Mouse (Mus musculus) heart, embryonic 10.5 days (tissue): ENCODE measurements at regions not wholly inside any gene's neighbourhood (a gene's known extent, or its start where the extent isn't known, plus 50 kb on each side); places are given as distances from the start of the nearest gene placed in this dataset.
"Not testable (repeated sequence)": the region's sequence is repeated elsewhere in the genome, so short reads cannot be mapped to it uniquely, and the experiment has no call there.

Experiments
- DNase-seq: peaks from one replicate; pipeline ENCODE4 v3.0.0-alpha.2; 2017; ENCODE audit warnings: low spot score
- H3K27ac ChIP-seq: fragments of 300-500 bp; sonication (generic); 2 replicates; pipeline ENCODE4 v1.5.1; 2016; ENCODE audit warnings: mild to moderate bottlenecking
- H3K27me3 ChIP-seq: fragments of 300-500 bp; sonication (generic); 2 replicates; pipeline ENCODE4 v1.6.1; 2016; ENCODE audit warnings: mild to moderate bottlenecking; ENCODE audit not compliant: poor library complexity, insufficient read depth, severe bottlenecking
- H3K36me3 ChIP-seq: fragments of 300-500 bp; sonication (generic); 2 replicates; pipeline ENCODE4 v1.6.1; 2016; ENCODE audit warnings: mild to moderate bottlenecking, moderate library complexity
- H3K4me1 ChIP-seq: fragments of 300-500 bp; sonication (generic); 2 replicates; pipeline ENCODE4 v1.6.1; 2016; ENCODE audit warnings: mild to moderate bottlenecking
- H3K4me3 ChIP-seq: fragments of 300-500 bp; sonication (generic); 2 replicates; pipeline ENCODE4 v1.5.1; 2016; ENCODE audit warnings: mild to moderate bottlenecking, moderate library complexity
- H3K9me3 ChIP-seq: fragments of 300-500 bp; sonication (generic); 2 replicates; pipeline ENCODE4 v1.6.1; 2016; ENCODE audit warnings: mild to moderate bottlenecking, moderate library complexity
- WGBS: fragments of 180-500 bp; shearing (Covaris S2); methylation state at CpG from one replicate; pipeline ENCODE4 v1.1.7; 2016; 5-methylcytosine and 5-hydroxymethylcytosine counted together

- H3K27me3 ChIP-seq = no peaks in the 10 kb centered on the region
- no peak overlapping the region for H3K27ac ChIP-seq
- H3K9me3 ChIP-seq = no peaks in the 10 kb centered on the region
- DNase-seq = no peak
- no peaks in the 10 kb centered on the region for H3K36me3 ChIP-seq
- 87% methylated on average over 13 of the region's 13 CpGs for WGBS
- no peak overlapping the region for H3K4me3 ChIP-seq
- peaks cover 3% of the 10 kb centered on the region; the same call in 1 of the 2 replicates for H3K4me1 ChIP-seq
These were observed 93.0 kb downstream of the Btg1 start for GRCm38 (mm10) chr10:96709698-96710356.

DNA sequence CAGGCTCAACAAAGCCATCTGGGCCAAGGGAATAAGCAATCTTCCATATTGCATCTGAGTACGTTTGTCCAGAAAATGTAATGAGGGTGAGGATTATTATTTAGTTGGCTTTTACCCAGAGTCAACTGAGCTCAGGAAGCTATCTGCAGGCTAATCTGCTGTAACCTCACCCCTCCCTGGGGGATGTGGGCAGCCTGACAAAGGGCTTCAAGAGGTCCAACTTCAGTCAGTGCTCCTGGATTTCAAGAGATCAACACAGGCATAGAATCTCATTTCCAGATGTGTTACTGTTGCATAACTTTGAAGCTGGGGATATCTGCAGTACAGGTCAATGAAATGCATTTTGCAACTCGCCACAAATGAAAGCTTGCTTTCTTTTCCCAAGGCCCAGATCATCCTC lies 95.2 kb downstream of the Btg1 start:
- H3K4me3 ChIP-seq = no peak overlapping the region
- peaks cover 3% of the 10 kb centered on the region; the same call in 1 of the 2 replicates for H3K4me1 ChIP-seq
- no peaks in the 10 kb centered on the region for H3K36me3 ChIP-seq
- 71% methylated on average over 2 of the region's 2 CpGs for WGBS
- H3K9me3 ChIP-seq = no peaks in the 10 kb centered on the region
- no peak overlapping the region for H3K27ac ChIP-seq
- DNase-seq = no peak
- no peaks in the 10 kb centered on the region for H3K27me3 ChIP-seq

DNA sequence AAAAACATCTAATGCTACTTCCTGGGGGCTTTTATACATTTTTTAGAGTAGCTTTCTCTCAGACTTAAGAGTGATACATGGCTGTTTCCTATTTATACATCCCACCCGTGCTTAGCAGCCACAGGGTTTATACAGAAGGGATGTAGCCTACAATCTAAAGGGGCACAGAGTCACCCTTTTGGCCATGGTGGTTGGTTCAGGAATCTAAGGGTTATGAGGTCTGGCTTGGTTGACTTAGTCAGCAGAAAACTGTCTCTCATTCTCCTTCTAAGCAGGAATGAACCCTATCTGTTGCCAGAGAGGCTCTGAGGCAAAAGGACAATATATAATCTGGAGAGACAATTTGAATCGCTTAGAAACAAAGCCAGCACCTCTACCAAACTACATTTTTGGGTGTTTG lies 97.9 kb downstream of the Btg1 start:
- Histone ChIP-seq H3K4me1 (no peaks in the 10 kb centered on the region; the same call in 1 of the 2 replicates), H3K36me3 (no peaks in the 10 kb centered on the region), H3K27ac (no peak overlapping the region), H3K4me3 (no peak overlapping the region), H3K27me3 (no peaks in the 10 kb centered on the region), H3K9me3 (no peaks in the 10 kb centered on the region)
- DNase-seq = no peak
- 75% methylated on average over 2 of the region's 2 CpGs for WGBS

DNA sequence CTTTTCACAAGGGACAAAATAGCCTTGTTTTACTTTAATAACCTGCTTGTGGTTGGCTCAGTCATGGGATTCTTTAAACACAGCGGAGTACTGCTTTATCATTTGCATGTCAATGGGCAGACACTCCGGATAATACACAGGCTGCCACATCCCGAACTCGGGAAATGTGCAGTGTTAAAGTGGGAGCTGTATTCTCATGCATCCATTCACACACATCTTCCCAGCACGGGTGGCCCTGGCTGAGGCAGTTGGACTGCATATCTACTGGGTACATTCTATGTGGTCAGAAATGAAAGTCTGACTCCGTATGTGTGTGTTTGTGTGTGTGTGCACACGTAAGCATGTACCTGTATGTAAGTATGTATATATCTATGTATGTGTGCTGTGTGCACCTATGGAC lies 100.5 kb downstream of the Btg1 start:
- no peak for DNase-seq
- no peaks in the 10 kb centered on the region for H3K9me3 ChIP-seq
- H3K27me3 ChIP-seq = no peaks in the 10 kb centered on the region
- H3K4me1 ChIP-seq = peaks cover 7% of the 10 kb centered on the region
- 77% methylated on average over 7 of the region's 7 CpGs for WGBS
- H3K27ac ChIP-seq = no peak overlapping the region
- no peak overlapping the region for H3K4me3 ChIP-seq
- H3K36me3 ChIP-seq = no peaks in the 10 kb centered on the region

DNA sequence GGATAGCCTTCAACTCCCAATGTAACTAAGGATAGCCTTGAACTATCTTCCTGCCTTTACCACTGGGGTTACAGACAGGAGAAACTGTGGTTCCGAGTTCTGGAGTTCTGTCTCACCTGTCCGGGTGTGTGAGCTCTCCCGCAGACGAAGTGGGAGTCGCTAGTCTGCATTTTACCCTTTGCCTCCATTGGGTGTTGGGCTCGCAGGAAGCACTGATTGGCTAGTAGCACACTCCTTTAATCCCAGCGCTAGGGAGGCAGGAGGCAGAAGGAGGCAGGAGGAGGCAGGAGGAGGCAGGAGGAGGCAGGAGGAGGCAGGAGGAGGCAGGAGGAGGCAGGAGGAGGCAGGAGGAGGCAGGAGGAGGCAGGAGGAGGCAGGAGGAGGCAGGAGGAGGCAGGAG lies 101.9 kb downstream of the Btg1 start:
- 88% methylated on average over 7 of the region's 7 CpGs for WGBS

GRCm38 (mm10) chr10:96720281-96720711 lies 103.5 kb downstream of the Btg1 start:
- Histone ChIP-seq H3K36me3 (no peaks in the 10 kb centered on the region), H3K4me3 (no peak overlapping the region), H3K27ac (no peak overlapping the region), H3K4me1 (peaks cover 22% of the 10 kb centered on the region), H3K9me3 (no peaks in the 10 kb centered on the region), H3K27me3 (no peaks in the 10 kb centered on the region)
- WGBS = 76% methylated on average over 7 of the region's 7 CpGs
- no peak for DNase-seq

More for the DNA sequence above, 101.9 kb downstream of the Btg1 start:
- H3K36me3 ChIP-seq, H3K27ac ChIP-seq, H3K4me3 ChIP-seq, H3K27me3 ChIP-seq, H3K9me3 ChIP-seq, DNase-seq: not testable (repeated sequence)
- peaks cover 13% of the 10 kb centered on the region for H3K4me1 ChIP-seq

DNA sequence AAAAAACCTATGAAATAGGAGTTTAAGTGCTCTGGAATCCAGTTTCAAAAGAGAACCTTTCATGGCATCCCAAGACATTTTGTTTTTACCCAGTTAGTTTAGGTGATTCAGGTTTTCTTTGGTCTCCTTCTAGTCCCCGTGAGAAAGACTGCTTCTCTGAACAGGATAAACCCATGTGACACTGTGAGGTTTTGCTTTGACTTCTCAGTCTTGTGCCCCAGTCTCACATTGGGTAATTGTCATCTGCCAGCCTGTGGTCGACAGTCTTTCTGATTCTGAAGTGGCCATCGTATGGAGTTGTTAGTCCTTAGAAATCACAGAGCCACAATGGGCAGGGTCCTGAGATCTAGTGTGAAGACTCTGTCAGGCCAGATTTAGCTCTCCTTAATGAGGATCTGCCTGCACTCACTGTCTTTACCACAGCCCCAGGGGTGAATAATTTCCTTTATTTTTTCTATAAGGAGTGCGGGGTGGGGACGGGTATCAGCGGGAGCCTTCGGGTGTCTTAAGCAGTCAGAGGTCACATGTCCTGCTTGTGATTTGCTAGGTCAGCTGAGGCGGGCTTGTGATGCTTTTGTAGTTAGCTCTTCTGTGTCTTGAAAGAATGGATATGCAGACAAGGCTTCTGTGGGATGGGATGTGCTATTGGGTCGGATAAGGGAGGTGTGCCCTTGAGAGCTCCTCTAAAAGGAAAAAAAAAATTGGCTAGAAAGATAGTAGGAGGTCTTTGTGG lies 104.3 kb downstream of the Btg1 start:
- H3K4me3 ChIP-seq = no peak overlapping the region
- H3K27me3 ChIP-seq = no peaks in the 10 kb centered on the region
- H3K4me1 ChIP-seq = peaks cover 22% of the 10 kb centered on the region
- 54% methylated on average over 9 of the region's 9 CpGs for WGBS
- no peaks in the 10 kb centered on the region for H3K36me3 ChIP-seq
- H3K9me3 ChIP-seq = no peaks in the 10 kb centered on the region
- no peak for DNase-seq
- no peak overlapping the region for H3K27ac ChIP-seq

DNA sequence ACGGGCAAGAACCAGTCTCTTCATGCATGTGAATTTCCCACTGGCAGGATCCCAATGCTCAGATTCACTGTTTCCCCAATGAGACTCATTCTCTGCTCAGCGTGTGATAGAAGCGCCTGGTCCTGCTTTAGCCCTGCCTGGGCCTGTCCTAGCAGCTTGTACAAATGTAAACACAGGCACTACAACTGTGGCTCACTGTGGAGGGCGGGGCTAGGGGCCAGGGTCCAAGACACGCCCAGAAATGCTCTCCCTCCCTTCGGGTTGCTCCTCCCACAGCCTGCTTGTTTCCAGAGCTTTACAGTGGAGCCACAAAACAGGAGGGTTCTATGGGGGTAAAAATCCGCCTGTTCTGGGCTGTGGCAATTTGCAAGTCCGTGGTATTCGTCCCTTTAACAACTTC lies 105.7 kb downstream of the Btg1 start:
- no peaks in the 10 kb centered on the region for H3K27me3 ChIP-seq
- H3K27ac ChIP-seq = peak overlapping the region; percentile 64
- WGBS = 24% methylated on average over 9 of the region's 9 CpGs
- H3K4me3 ChIP-seq = no peak overlapping the region
- no peaks in the 10 kb centered on the region for H3K9me3 ChIP-seq
- no peaks in the 10 kb centered on the region for H3K36me3 ChIP-seq
- peak; percentile 89 for DNase-seq
- peaks cover 22% of the 10 kb centered on the region for H3K4me1 ChIP-seq

- no peak overlapping the region for H3K4me3 ChIP-seq
- H3K27me3 ChIP-seq = no peaks in the 10 kb centered on the region
- H3K4me1 ChIP-seq = peaks cover 22% of the 10 kb centered on the region
- H3K9me3 ChIP-seq = no peaks in the 10 kb centered on the region
- no peaks in the 10 kb centered on the region for H3K36me3 ChIP-seq
- H3K27ac ChIP-seq = no peak overlapping the region
- WGBS = 87% methylated on average over 6 of the region's 6 CpGs
- no peak for DNase-seq
These were observed 106.3 kb downstream of the Btg1 start for GRCm38 (mm10) chr10:96723071-96723470.

DNA sequence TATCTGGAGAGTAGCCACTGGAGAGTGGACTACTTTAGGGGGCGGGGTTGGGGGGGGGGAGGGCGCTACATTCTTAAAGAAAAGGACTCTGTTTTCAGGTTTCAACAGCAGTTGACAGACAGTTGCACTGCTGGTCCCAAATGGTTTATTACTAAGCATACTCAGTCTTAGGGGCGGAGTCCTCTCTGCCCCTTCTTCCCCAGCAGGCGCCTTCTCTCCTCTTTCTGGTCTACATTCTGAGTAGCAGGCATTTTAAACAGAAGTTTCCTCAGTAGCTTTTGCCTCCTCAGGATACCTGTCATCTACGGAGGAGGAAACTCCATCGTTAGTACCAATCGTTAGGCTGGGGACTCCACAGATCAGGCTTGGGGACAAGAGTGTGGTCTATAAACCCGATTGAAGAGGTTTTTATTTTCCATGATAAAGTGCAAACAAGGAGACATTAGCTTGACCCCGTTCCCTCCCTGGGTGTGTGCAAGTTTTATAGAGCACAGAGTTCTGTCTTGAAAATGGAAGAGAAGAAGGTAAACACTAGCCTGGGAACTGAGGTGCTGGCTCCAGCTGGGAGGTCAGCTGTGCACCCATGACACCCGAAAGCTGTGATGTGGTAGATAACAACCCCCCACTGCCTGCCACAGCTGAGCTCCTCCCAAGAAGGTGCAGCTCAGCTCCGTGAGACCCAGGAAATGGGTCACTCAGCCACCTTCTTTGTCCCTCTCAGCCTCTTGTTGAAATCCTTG lies 107.8 kb downstream of the Btg1 start:
- no peak overlapping the region for H3K4me3 ChIP-seq
- H3K4me1 ChIP-seq = peaks cover 22% of the 10 kb centered on the region
- no peaks in the 10 kb centered on the region for H3K36me3 ChIP-seq
- H3K9me3 ChIP-seq = no peaks in the 10 kb centered on the region
- peak overlapping the region; percentile 36; the same call in 1 of the 2 replicates for H3K27ac ChIP-seq
- no peak for DNase-seq
- H3K27me3 ChIP-seq = no peaks in the 10 kb centered on the region
- WGBS = 31% methylated on average over 11 of the region's 11 CpGs

DNA sequence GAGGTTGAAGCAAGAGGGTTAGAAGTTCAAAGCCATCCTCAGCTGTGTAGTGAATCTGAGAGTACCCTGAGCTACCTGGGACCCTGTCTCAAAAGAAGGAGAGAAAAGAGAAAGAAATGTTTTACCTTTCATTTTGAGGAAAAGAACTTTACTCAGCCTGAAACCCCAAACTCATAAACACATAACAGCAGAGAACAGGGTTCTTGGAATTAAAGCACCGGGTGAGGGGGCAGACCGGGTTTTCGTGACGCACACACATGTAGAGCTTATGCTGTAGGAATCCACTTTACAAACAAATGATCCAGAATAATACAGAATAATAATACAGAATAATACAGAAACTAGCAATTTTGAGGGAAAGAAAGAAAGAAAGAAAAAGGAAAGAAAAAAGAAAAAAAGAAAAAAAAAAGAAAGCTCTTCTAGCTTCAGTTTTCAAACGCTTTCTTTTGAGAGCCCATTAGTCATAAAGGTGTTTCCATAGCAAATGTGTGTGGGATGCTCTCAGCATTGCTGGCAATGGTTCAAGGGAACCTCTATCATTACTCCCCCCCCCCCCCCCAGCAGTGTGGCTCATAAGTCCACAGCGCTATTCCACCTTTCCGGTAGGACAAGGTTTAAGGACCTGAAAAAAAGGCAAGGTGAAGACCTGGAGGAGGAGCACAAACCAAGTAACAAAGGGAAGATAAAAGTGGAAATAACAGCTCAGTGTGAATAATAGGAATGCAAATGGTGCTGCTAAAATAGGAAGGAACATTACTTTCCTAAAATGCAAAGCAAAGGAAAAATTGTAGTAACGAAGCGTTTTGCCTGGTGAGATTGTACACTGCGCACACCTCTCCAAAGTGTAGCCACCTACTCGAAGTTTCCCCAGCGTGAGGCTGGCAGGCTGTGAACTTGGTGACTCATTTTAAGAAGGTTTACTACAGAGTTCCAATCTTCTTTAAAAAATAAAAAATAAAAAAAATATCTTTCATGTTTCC lies 110.3 kb downstream of the Btg1 start:
- no peaks in the 10 kb centered on the region for H3K27me3 ChIP-seq
- peaks cover 21% of the 10 kb centered on the region for H3K4me1 ChIP-seq
- H3K36me3 ChIP-seq = no peaks in the 10 kb centered on the region
- H3K27ac ChIP-seq = no peak overlapping the region
- H3K9me3 ChIP-seq = no peaks in the 10 kb centered on the region
- H3K4me3 ChIP-seq = no peak overlapping the region
- WGBS = 86% methylated on average over 12 of the region's 12 CpGs
- no peak for DNase-seq

DNA sequence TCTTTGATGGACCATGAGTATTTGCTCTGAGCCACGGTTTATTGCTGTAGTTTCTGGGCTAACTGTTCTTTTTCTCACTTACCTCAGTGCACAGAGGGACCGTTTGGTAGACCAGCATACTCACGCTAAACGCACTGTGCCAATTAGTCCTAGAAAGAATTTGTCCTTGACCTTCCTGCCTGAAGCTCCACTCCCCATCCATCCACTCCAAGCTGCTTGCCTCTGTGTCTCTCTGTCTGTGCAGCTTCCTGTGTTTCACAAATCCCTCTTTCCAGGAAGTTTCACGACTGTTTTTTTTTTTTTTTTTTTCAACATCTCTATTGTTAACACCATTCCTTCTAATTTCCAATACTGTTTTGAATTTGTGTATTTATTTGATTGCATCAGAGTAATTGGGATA lies 116.8 kb downstream of the Btg1 start:
- no peak for DNase-seq
- H3K4me1 ChIP-seq = peaks cover 13% of the 10 kb centered on the region
- H3K9me3 ChIP-seq = no peaks in the 10 kb centered on the region
- no peaks in the 10 kb centered on the region for H3K36me3 ChIP-seq
- H3K4me3 ChIP-seq = no peak overlapping the region
- no peak overlapping the region for H3K27ac ChIP-seq
- no peaks in the 10 kb centered on the region for H3K27me3 ChIP-seq
- 46% methylated on average over 5 of the region's 5 CpGs for WGBS
